Mouse (Mus musculus) kidney, postnatal 10 days (tissue): ENCODE results near the gene Olfr1193.
"Not testable (repeated sequence)": the region's sequence is repeated elsewhere in the genome, so short reads cannot be mapped to it uniquely, and the experiment has no call there.

Experiments used
- DNase-seq: peaks from one replicate; pipeline ENCODE4 v3.0.0; 2021; ENCODE audit warnings: mixed read lengths

Olfr1193 gene

DNA sequence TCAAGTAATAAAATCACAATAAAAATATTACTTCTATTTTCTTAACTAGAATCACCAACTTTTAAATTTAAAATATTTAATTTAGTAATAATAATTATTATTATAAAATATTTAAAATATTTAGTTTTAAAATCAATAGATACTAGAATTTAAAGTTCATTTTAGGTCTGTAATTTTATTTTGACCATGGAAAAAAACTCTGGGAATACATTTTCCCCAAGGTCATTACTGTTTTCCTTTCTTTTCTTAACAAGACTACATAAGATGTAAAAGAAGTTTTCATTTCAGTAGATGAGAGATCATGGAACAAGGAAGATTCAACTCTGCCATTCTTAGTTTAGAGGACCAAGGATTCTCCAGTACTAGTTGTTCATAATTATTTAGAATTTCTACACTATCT is at the start of gene Olfr1193:
Gene Olfr1193, plus strand, starts transcription at position 301 of the 400 bp plus-strand sequence.
- DNase-seq, result not testable (repeated sequence)

DNA sequence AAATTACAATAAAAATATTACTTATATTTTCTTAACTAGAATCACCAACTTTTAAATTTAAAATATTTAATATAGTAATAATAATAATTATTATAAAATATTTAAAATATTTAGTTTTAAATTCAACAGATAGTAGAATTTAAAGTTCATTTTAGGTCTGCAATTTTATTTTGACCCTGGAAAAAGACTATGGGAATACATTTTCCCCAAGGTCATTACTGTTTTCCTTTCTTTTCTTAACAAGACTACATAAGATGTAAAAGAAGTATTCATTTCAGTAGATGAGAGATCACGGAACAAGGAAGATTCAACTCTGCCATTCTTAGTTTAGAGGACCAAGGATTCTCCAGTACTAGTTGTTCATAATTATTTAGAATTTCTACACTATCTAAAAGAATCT is 35.2 kb upstream of the Olfr1193 start, which contains the start of gene Olfr1191-ps1:
Gene Olfr1191-ps1, plus strand, starts transcription at position 301 of the 400 bp plus-strand sequence.
- DNase-seq, result not testable (repeated sequence)

GRCm38 (mm10) chr2:88648209-88648608 is 27.2 kb upstream of the Olfr1193 start, which contains the start of gene Olfr1192-ps1:
TSS of gene Olfr1192-ps1 (plus strand) at chr2:88648509.
- no peak for DNase-seq

DNA sequence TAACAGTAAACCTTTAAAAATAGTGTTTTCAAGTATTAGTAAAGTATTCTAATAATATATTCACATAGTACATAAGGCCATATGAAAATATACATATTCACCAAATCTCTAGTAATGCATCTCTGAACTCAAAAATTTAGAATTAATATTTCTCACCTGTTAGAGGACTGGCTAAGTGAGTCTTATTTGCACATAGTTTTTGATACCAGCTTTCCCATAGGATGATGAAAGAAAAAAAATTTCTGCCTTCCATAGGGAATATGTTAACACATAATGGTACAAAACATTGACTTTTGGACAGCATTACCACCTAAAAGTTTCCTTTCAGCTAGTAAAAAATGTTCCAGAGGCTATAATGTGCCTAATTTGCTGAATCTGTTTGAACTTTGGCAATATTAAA is 13.7 kb downstream of the Olfr1193 start, which contains the start of gene Olfr1195:
Gene Olfr1195, minus strand, starts transcription at position 101 of the 400 bp plus-strand sequence.
- DNase-seq, result no peak

DNA sequence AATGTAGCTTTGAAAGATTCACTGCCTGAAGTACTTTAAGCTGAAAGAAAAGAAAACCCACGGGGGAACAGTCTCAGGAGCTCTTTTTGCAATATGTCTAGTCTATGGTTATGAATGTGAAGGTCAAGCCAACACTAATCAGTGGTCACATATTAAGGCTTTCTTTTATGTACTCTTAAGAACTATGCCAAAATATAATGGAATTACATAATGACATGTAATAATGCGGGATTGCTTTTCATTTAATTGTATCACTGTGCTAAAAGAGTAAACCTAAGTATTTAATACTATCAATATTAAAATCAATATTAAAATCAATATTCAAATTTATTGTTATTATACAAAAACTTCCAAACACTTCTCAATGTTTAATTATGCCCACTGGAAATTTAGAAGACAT is 29.1 kb downstream of the Olfr1193 start, which contains the start of gene Olfr1196:
Gene Olfr1196, minus strand, starts transcription at position 101 of the 400 bp plus-strand sequence.
- no peak for DNase-seq
